Mouse (Mus musculus) right cerebral cortex, postnatal 4 days (tissue): Measurements from ENCODE around the gene Gm3488.
"Not testable (repeated sequence)": the region's sequence is repeated elsewhere in the genome, so short reads cannot be mapped to it uniquely, and the experiment has no call there.

Source experiments
- DNase-seq: peaks from one replicate; pipeline ENCODE4 v3.0.0-alpha.2; 2022

Gene Gm3488

GRCm38 (mm10) chr14:5501374-5501773 is at the start of gene Gm3488:
TSS of gene Gm3488 (plus strand) at chr14:5501674.
- not testable (repeated sequence) for DNase-seq

DNA sequence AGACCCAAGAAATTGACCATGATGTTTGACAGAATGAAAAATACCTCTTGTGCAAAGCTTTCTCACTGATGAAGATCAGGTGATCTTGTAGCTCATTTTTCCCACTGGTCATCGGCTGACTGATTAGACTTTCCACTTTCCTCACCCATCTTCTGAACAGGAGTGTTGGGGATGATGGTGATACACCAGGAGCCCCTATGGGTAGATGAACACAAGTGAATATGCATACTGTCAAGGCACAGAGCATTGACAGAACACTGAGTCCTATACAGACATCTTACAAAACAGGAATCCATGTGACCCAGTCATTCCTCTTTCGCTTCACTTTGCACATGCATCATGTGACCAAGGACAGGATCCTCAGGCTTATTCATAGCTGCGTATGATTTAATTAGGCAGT is 46.1 kb upstream of the Gm3488 start, which contains the start of gene Gm3194:
Gene Gm3194, minus strand, starts transcription at position 101 of the 400 bp plus-strand sequence.
- not testable (repeated sequence) for DNase-seq

GRCm38 (mm10) chr14:5460469-5460868 is 41.0 kb upstream of the Gm3488 start:
- DNase-seq = not testable (repeated sequence)

DNA sequence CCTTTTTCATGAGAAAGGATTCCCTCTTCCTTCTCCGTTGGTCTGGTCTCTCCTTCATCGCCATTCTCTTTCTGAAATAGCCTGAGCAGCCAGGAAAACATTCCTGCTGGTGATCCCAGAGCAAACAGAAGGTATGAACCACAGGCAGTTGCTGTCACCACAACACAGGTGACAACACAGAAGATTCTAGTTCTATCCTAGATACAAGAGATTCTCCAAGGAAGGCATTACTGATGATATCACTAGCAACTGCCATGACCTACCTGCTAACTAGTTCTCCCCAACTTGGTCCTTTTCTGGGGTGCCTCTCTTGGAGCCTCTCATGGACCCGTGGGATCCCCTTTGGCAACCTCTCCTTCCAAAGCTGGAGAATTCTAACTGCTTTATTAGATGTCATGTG is 23.7 kb upstream of the Gm3488 start, which contains the start of gene Gm8246:
Gene Gm8246, minus strand, starts transcription at position 101 of the 400 bp plus-strand sequence.
- not testable (repeated sequence) for DNase-seq

GRCm38 (mm10) chr14:5483907-5484306 is 17.6 kb upstream of the Gm3488 start, which contains the start of gene Gm3187:
TSS of gene Gm3187 (plus strand) at chr14:5484207.
- not testable (repeated sequence) for DNase-seq

- DNase-seq = not testable (repeated sequence)
Observed at GRCm38 (mm10) chr14:5538196-5538595, 36.7 kb downstream of the Gm3488 start, which contains the start of gene Gm3532. TSS of gene Gm3532 (plus strand) at chr14:5538496.
